In genomic region chr8:10899581-10900155, GRCm38 (mm10) we compare ENCODE assay signal across 8 mouse cellular contexts.
A peak's percentile ranks its signal among the peaks of the same experiment; 100 is the strongest.
DNase-seq lines count a peak whose midpoint lies in the region; ATAC-seq lines count a peak whose summit lies in the region.

No protein-coding gene starts in this region.

- no peaks in the 10 kb centered on the region for H3K27me3 ChIP-seq in heart, embryonic 14.5 days (ENCODE audit: control insufficient read depth, insufficient read depth, low read length)

- WGBS in heart, embryonic 14.5 days: 17% methylated on average over 17 of the region's 17 CpGs

- H3K27ac ChIP-seq in heart, embryonic 14.5 days (replicated peaks in 1 of 2; ENCODE audit: control insufficient read depth in 1 of 2, insufficient read depth in 1 of 2, low read depth in 2 of 2, low read length in 2 of 2): no peak overlapping the region

- H3K9me3 ChIP-seq in heart, embryonic 14.5 days (ENCODE audit: control insufficient read depth, low read length): no peaks in the 10 kb centered on the region

- 0 out of 2 replicates have a peak, but pooled peaks have one; percentile 23 for ATAC-seq in common myeloid progenitor, adult 5-6 weeks (replicated peaks; ENCODE audit: low read depth, poor library complexity, severe bottlenecking)
- ATAC-seq in heart, embryonic 14.5 days (ENCODE audit: insufficient number of reproducible peaks, insufficient read depth, low FRiP score, low read depth): no peak

- peak overlapping the region; percentile 22; the same call in 1 of the 2 replicates for H3K9ac ChIP-seq in heart, embryonic 14.5 days (ENCODE audit: low read length)

- DNase-seq in ovary, adult 18-20 months (ENCODE audit: low spot score): peak; percentile 29
- no peak for DNase-seq in ovary, postnatal 10 days (ENCODE audit: low spot score)
- peak; percentile 72 for DNase-seq in kidney, postnatal 14 days
- DNase-seq in lung, postnatal 25 days (ENCODE audit: low spot score): peak; percentile 54
- DNase-seq in yolk sac, embryonic 10.5 days (ENCODE audit: low spot score): peak; percentile 75
- no peak for DNase-seq in left cerebral cortex, postnatal 10 days (ENCODE audit: extremely low spot score in 1 of 2, low spot score in 2 of 2)

- no peaks in the 10 kb centered on the region for H3K36me3 ChIP-seq in heart, embryonic 14.5 days (ENCODE audit: control insufficient read depth, insufficient read depth, low read length)

- intact Hi-C loops in left cerebral cortex, postnatal 10 days (cut with DNase I): no loop called here

- H3K4me1 ChIP-seq in heart, embryonic 14.5 days (ENCODE audit: control insufficient read depth in 2 of 2, insufficient read depth in 2 of 2, low read length in 2 of 2): peaks cover 26 to 34% of the 10 kb centered on the region in 2 experiments

- H3K4me2 ChIP-seq in heart, embryonic 14.5 days (ENCODE audit: low read length): peak overlapping the region; percentile 41

- H3K4me3 ChIP-seq in heart, embryonic 14.5 days (ENCODE audit: control insufficient read depth in 1 of 2, insufficient read depth in 1 of 2, low read depth in 1 of 2, low read length in 2 of 2): no peak overlapping the region

Comparison
In these comparisons a context has a peak if more than half of its experiments do, and no peak if none do; other contexts are left out.
1. DNase-seq: peak in ovary, adult 18-20 months (single experiment), kidney, postnatal 14 days (single experiment), lung, postnatal 25 days (single experiment) and yolk sac, embryonic 10.5 days (single experiment); none in ovary, postnatal 10 days (single experiment) and left cerebral cortex, postnatal 10 days (0 of 2).